Mouse (Mus musculus): ENCODE data around the gene Myrfl. TPM values are rescaled to one million over a fixed set of nuclear protein-coding genes. Genes with fewer than 3 reads are reported as not detected.

Myrfl gene
- polyA plus RNA-seq, 1 experiment: 0.12 TPM

DNA sequence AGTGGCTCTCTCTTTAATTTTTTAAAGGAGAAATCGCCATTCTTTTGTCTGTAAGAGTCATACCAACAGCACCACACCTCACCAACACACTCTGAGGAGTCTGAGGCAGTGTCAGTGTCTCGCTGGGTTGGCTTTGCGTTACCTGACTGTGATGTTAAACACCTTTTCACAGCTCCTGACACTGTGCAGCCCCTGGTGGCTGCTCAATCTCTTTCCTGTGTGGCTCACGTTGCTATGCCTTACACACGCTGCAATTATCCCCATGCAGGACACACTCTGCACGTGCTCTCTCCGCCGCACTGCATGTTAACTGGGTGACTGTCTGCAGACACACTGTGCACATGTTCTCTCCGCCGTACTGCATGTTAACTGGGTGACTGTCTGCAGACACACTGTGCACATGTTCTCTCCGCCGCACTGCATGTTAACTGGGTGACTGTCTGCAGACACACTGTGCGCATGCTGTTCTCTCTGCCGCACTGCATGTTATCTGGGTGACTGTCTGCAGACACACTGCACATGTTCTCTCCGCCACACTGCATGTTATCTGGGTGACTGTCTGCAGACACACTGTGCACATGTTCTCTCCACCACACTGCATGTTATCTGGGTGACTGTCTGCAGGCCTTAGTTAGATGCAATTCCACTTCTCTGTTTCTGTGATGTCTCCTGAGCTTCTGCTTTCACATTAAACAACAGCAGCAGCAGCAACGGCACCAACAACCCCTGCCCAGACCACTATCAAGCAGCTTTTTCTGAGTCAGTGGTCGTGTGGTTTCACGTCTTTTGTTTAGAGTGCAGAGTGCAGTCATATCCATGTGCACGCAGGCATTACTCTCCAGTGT lies 27.2 kb upstream of the Myrfl start:
- H3K36me3 ChIP-seq (ENCODE audit: control insufficient read depth, insufficient read depth, low read length): 0 out of 2 replicates have a peak, but pooled peaks cover 3% of the 10 kb centered on the region

DNA sequence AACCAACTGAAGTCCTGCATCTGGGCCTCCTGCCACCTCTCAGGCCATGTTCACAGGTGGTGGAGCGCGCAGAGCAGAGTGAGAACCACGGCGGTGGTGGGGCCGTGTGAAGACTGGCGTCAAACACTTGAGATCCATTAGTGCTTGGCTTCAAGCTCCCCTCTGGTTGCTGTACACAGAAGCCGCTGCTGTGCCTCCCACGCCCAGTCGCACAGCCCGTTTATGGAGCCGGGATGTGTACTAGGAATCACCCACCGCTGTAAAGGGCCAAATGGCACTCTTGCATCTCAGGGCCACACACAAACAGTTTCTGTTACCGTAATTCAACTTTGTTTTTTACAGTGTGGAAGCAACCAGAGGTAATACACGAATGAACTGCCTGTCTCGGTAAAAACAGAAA lies 25.4 kb upstream of the Myrfl start:
- peaks cover 43% of the 10 kb centered on the region for H3K4me1 ChIP-seq (replicated peaks; ENCODE audit: control insufficient read depth, insufficient read depth, low read length)
- no peak overlapping the region for H3K4me3 ChIP-seq (ENCODE audit: control insufficient read depth, insufficient read depth, low read length)
- no peaks in the 10 kb centered on the region for H3K27me3 ChIP-seq (ENCODE audit: control insufficient read depth, insufficient read depth, low read length)
- WGBS: 51% methylated on average over 15 of the region's 15 CpGs
- H3K27ac ChIP-seq (ENCODE audit: control insufficient read depth, insufficient read depth, low read length): peak overlapping the region; percentile 17; the same call in 1 of the 2 replicates
- TF ChIP-seq POLR2A (IDR thresholded peaks at IDR 0.05; ENCODE audit: control insufficient read depth, extremely low read depth, insufficient read depth, low read length, poor library complexity) (no peak), CTCF (IDR thresholded peaks at IDR 0.05; ENCODE audit: borderline replicate concordance, control insufficient read depth, extremely low read depth, insufficient read depth, low read length, poor library complexity) (no peak)
- H3K36me3 ChIP-seq (ENCODE audit: control insufficient read depth, insufficient read depth, low read length): 0 out of 2 replicates have a peak, but pooled peaks cover 1% of the 10 kb centered on the region
- no peak for DNase-seq

More for the DNA sequence above, 27.2 kb upstream of the Myrfl start:
- TF ChIP-seq CTCF (IDR thresholded peaks at IDR 0.05; ENCODE audit: borderline replicate concordance, control insufficient read depth, extremely low read depth, insufficient read depth, low read length, poor library complexity) (no peak), POLR2A (IDR thresholded peaks at IDR 0.05; ENCODE audit: control insufficient read depth, extremely low read depth, insufficient read depth, low read length, poor library complexity) (no peak)
- WGBS: 87% methylated on average over 19 of the region's 19 CpGs
- DNase-seq: no peak
- peaks cover 38% of the 10 kb centered on the region for H3K4me1 ChIP-seq (replicated peaks; ENCODE audit: control insufficient read depth, insufficient read depth, low read length)
- H3K4me3 ChIP-seq (ENCODE audit: control insufficient read depth, insufficient read depth, low read length): no peak overlapping the region
- no peak overlapping the region for H3K27ac ChIP-seq (ENCODE audit: control insufficient read depth, insufficient read depth, low read length)
- H3K27me3 ChIP-seq (ENCODE audit: control insufficient read depth, insufficient read depth, low read length): no peaks in the 10 kb centered on the region

DNA sequence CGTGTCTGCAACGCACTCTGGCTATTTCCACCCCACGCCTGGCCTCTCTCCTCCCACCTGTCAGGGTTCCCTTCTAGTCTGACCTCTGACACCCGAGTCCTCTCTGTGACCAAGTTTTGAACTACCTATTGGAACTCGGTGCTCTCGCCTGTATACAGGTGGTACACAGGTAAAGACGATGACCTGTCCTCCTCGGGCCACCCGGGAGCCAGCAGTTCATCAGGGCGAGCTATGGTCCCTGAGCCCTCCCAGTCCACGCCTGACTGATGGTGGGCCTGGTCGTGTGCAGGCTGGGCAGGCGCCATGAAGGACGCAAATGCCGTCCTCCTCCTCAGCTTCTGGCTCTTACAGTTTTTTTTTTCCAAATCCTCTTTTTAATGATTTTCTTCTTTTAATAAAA lies 24.7 kb upstream of the Myrfl start:
- no peak for DNase-seq
- 96% methylated on average over 15 of the region's 15 CpGs for WGBS
- Histone ChIP-seq H3K27me3 (ENCODE audit: control insufficient read depth, insufficient read depth, low read length) (no peaks in the 10 kb centered on the region), H3K36me3 (ENCODE audit: control insufficient read depth, insufficient read depth, low read length) (no peaks in the 10 kb centered on the region), H3K4me1 (replicated peaks; ENCODE audit: control insufficient read depth, insufficient read depth, low read length) (peaks cover 51% of the 10 kb centered on the region), H3K27ac (ENCODE audit: control insufficient read depth, insufficient read depth, low read length) (no peak overlapping the region), H3K4me3 (ENCODE audit: control insufficient read depth, insufficient read depth, low read length) (no peak overlapping the region)
- no peak for TF ChIP-seq POLR2A (IDR thresholded peaks at IDR 0.05; ENCODE audit: control insufficient read depth, extremely low read depth, insufficient read depth, low read length, poor library complexity)

DNA sequence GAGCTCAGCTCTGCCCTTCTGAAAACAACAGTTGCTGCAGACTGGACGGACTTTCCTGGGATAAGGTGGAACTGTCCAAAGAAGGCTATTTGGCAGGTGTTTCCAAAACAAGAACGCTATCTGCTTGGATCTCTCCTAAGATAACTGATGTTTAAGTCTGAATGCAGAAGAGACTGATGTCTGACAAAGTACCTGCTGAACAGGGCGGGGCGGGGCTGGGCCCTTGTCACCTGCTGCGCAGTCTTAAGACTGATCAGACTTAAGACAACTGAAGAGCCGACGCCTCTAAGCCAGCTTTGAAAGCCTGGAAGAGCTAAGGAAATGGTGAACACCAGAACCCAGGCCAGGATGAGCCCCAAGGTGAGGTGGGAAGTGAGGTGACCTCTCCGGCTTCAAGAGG lies 23.9 kb upstream of the Myrfl start:
- TF ChIP-seq POLR2A (IDR thresholded peaks at IDR 0.05; ENCODE audit: control insufficient read depth, extremely low read depth, insufficient read depth, low read length, poor library complexity) (no peak), CTCF (IDR thresholded peaks at IDR 0.05; ENCODE audit: borderline replicate concordance, control insufficient read depth, extremely low read depth, insufficient read depth, low read length, poor library complexity) (no peak)
- H3K27ac ChIP-seq (ENCODE audit: control insufficient read depth, insufficient read depth, low read length): no peak overlapping the region
- 95% methylated on average over 8 of the region's 8 CpGs for WGBS
- DNase-seq: no peak
- H3K4me3 ChIP-seq (ENCODE audit: control insufficient read depth, insufficient read depth, low read length): no peak overlapping the region
- peaks cover 56% of the 10 kb centered on the region for H3K4me1 ChIP-seq (replicated peaks; ENCODE audit: control insufficient read depth, insufficient read depth, low read length)
- H3K36me3 ChIP-seq (ENCODE audit: control insufficient read depth, insufficient read depth, low read length): no peaks in the 10 kb centered on the region; the same call in 1 of the 2 replicates
- H3K27me3 ChIP-seq (ENCODE audit: control insufficient read depth, insufficient read depth, low read length): no peaks in the 10 kb centered on the region

DNA sequence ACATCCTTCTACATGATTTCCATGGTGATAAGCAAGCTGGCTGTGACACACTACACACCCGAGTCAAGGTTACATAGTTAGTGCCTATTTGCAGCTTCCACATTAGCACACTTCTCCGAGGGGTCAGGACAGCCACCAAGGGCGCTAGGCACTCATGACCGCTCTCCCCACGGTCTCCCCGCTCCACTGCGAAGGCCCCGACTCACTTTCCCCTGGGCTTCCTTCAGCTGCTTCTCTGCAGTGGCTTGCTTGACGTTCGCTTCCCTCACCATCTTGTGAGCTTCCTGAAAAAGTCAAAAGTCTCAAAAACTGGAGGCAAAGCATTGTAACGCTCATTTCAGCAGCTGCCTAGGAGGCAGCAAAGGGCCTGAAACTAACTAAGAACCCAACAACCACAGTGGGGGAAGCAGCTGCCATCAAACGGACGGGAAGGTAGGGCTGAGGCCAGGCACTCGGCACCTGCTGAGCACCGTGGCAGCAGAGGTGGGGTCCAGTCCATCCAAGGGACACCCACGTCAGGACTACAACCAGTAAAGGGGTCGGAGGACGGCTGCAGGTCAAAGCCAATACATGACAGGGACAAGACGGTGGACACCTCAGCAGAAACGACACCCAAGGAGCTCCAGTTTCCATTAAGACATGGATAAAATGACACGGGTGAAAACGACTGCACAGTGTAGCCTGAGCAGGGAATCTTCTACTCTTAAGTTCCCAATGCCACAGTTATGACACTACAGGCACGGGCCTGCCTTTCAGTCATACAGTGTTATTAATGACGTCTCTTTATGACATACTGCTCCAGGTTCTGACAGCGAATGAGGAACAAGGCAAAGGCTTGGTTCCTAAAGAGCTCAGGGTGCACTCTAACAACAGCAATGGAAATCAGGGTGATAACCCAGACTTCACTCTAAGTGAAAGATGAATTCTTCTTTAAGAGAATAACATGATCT lies 22.9 kb upstream of the Myrfl start:
- Histone ChIP-seq H3K27ac (ENCODE audit: control insufficient read depth, insufficient read depth, low read length) (peak overlapping the region; percentile 97), H3K4me1 (replicated peaks; ENCODE audit: control insufficient read depth, insufficient read depth, low read length) (peaks cover 56% of the 10 kb centered on the region), H3K4me3 (ENCODE audit: control insufficient read depth, insufficient read depth, low read length) (peak overlapping the region; percentile 50), H3K36me3 (ENCODE audit: control insufficient read depth, insufficient read depth, low read length) (peaks cover 1% of the 10 kb centered on the region; the same call in 1 of the 2 replicates), H3K27me3 (ENCODE audit: control insufficient read depth, insufficient read depth, low read length) (no peaks in the 10 kb centered on the region)
- peak; percentile 44 for DNase-seq
- 0 out of 2 replicates have a peak, but pooled peaks have one; percentile 27 for TF ChIP-seq POLR2A (IDR thresholded peaks at IDR 0.05; ENCODE audit: control insufficient read depth, extremely low read depth, insufficient read depth, low read length, poor library complexity)
- TF ChIP-seq CTCF (IDR thresholded peaks at IDR 0.05; ENCODE audit: borderline replicate concordance, control insufficient read depth, extremely low read depth, insufficient read depth, low read length, poor library complexity): no peak
- WGBS: 26% methylated on average over 25 of the region's 25 CpGs

DNA sequence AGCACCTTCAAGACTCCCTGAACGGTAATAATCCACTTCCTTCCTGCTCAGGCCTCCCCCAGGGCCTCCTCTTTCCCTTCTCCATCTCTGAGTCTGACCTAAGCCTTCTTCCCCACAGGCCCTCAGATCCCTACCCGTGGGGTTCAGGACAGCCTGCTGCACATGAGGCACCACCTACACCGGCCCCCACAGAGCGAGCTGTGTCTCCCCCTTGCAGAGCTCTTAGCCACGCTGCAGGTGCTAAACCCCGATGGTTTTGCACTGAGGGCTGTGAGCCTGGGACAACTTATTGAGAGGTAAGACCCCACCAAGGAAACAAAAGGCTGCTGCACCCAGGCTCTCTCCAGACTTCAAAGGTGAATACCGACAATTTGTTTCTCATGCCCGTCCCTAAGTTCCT lies 19.9 kb upstream of the Myrfl start:
- 5% methylated on average over 8 of the region's 8 CpGs for whole genome bisulfite sequencing
- H3K4me3 ChIP-seq (ENCODE audit: control insufficient read depth, insufficient read depth, low read length): peak overlapping the region; percentile 10
- H3K27me3 ChIP-seq (ENCODE audit: control insufficient read depth, insufficient read depth, low read length): no peaks in the 10 kb centered on the region
- no peak for TF ChIP-seq CTCF (IDR thresholded peaks at IDR 0.05; ENCODE audit: borderline replicate concordance, control insufficient read depth, extremely low read depth, insufficient read depth, low read length, poor library complexity)
- TF ChIP-seq POLR2A (IDR thresholded peaks at IDR 0.05; ENCODE audit: control insufficient read depth, extremely low read depth, insufficient read depth, low read length, poor library complexity): peak; percentile 46; the same call in 1 of the 2 replicates
- H3K27ac ChIP-seq (ENCODE audit: control insufficient read depth, insufficient read depth, low read length): peak overlapping the region; percentile 81
- DNase-seq: peak; percentile 40
- peaks cover 11% of the 10 kb centered on the region; the same call in 1 of the 2 replicates for H3K36me3 ChIP-seq (ENCODE audit: control insufficient read depth, insufficient read depth, low read length)
- peaks cover 60% of the 10 kb centered on the region for H3K4me1 ChIP-seq (replicated peaks; ENCODE audit: control insufficient read depth, insufficient read depth, low read length)
